Mouse (Mus musculus): Measurements from ENCODE around the gene 1810043G02Rik. TPM values are rescaled to one million over a fixed set of nuclear protein-coding genes. Genes with fewer than 3 reads are reported as not detected.

Gene 1810043G02Rik
- polyA plus RNA-seq, 1 experiment from 2014 or later = 23.1 TPM

DNA sequence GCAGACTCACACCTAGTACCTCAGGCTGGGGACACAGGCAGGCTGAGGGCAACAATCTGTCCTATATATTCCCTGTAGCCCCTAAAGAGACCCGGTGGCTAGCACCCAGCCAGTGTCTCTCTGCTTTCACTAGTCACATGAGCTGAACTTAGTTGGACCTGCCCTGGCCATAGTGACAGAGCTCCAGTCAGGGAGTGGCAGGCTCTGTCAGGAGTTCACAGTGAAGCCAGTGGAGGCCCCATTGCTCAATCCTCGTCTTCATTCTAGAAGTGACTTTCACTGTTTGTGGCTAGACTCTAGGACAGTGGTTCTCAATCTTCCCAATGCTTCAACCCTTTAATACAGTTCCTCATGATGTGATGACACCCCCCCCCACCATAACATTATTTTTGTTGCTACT lies 53.7 kb downstream of the 1810043G02Rik start:
- Histone ChIP-seq H3K4me1 (no peaks in the 10 kb centered on the region), H3K36me3 (no peaks in the 10 kb centered on the region), H3K27me3 (ENCODE audit: insufficient read depth, poor library complexity, severe bottlenecking) (peaks cover 6% of the 10 kb centered on the region; the same call in 1 of the 2 replicates), H3K4me3 (no peak overlapping the region), H3K27ac (no peak overlapping the region), H3K9me3 (no peaks in the 10 kb centered on the region)
- DNase-seq (ENCODE audit: low spot score) = no peak
- 73% methylated on average over 2 of the region's 2 CpGs for WGBS

Other genes starting within 250 kb of the 1810043G02Rik start
- gene Gm18596, start 235.9 kb upstream of the 1810043G02Rik start, polyA plus RNA-seq (2016; fragmentation: Nextera tagmentation; extraction: Ambion mirVana) = not detected in 2 replicates
- not detected in 2 replicates for gene Gm9736, start 227.2 kb upstream of the 1810043G02Rik start, polyA plus RNA-seq (2016; fragmentation: Nextera tagmentation; extraction: Ambion mirVana)
- gene Gm3233, start 218.8 kb upstream of the 1810043G02Rik start, polyA plus RNA-seq (2016; fragmentation: Nextera tagmentation; extraction: Ambion mirVana) = not detected in 2 replicates
- gene Gm3238, start 207.2 kb upstream of the 1810043G02Rik start, polyA plus RNA-seq (2016; fragmentation: Nextera tagmentation; extraction: Ambion mirVana) = not detected in 2 replicates
- gene Gm7138, start 201.6 kb upstream of the 1810043G02Rik start, polyA plus RNA-seq (2016; fragmentation: Nextera tagmentation; extraction: Ambion mirVana) = not detected in 2 replicates
- gene Gm3250, start 196.0 kb upstream of the 1810043G02Rik start, polyA plus RNA-seq (2016; fragmentation: Nextera tagmentation; extraction: Ambion mirVana) = not detected in 2 replicates
- not detected in 2 replicates for gene Gm7137, start 190.3 kb upstream of the 1810043G02Rik start, polyA plus RNA-seq (2016; fragmentation: Nextera tagmentation; extraction: Ambion mirVana)
- gene Gm9639, start 183.4 kb upstream of the 1810043G02Rik start, polyA plus RNA-seq (2016; fragmentation: Nextera tagmentation; extraction: Ambion mirVana) = not detected in 2 replicates
- not detected in 2 replicates for gene Gm19668, start 179.4 kb upstream of the 1810043G02Rik start, polyA plus RNA-seq (2016; fragmentation: Nextera tagmentation; extraction: Ambion mirVana)
- not detected in 2 replicates for gene Gm9507, start 166.7 kb upstream of the 1810043G02Rik start, polyA plus RNA-seq (2016; fragmentation: Nextera tagmentation; extraction: Ambion mirVana)
- not detected in 2 replicates for gene Gm2696, start 163.8 kb upstream of the 1810043G02Rik start, polyA plus RNA-seq (2016; fragmentation: Nextera tagmentation; extraction: Ambion mirVana)
- gene Krtap10-4, start 151.4 kb upstream of the 1810043G02Rik start, polyA plus RNA-seq (2016; fragmentation: Nextera tagmentation; extraction: Ambion mirVana) = not detected in 2 replicates
- not detected in 2 replicates for gene Krtap10-10, start 142.6 kb upstream of the 1810043G02Rik start, polyA plus RNA-seq (2016; fragmentation: Nextera tagmentation; extraction: Ambion mirVana)
- gene Gm36176, start 131.7 kb upstream of the 1810043G02Rik start, polyA plus RNA-seq (2016; fragmentation: Nextera tagmentation; extraction: Ambion mirVana) = not detected in 2 replicates
- not detected in 2 replicates for gene Gm10318, start 125.7 kb upstream of the 1810043G02Rik start, polyA plus RNA-seq (2016; fragmentation: Nextera tagmentation; extraction: Ambion mirVana)
- gene Gm3285, start 116.5 kb upstream of the 1810043G02Rik start, polyA plus RNA-seq (2016; fragmentation: Nextera tagmentation; extraction: Ambion mirVana) = not detected in 2 replicates
- gene Lrrc3, start 76.0 kb upstream of the 1810043G02Rik start, polyA plus RNA-seq (2016; fragmentation: Nextera tagmentation; extraction: Ambion mirVana) = 2.7 and 4.9 TPM in 2 replicates
- gene Trpm2, start 8.0 kb upstream of the 1810043G02Rik start, polyA plus RNA-seq (2016; fragmentation: Nextera tagmentation; extraction: Ambion mirVana) = 0.43 TPM in 2 replicates
- gene Pfkl, start 31.6 kb downstream of the 1810043G02Rik start, polyA plus RNA-seq (2016; fragmentation: Nextera tagmentation; extraction: Ambion mirVana) = 264 and 274 TPM in 2 replicates
- gene Dnmt3l, start 63.4 kb downstream of the 1810043G02Rik start, polyA plus RNA-seq (2016; fragmentation: Nextera tagmentation; extraction: Ambion mirVana) = not detected in 2 replicates
- 0.18 and 0.45 TPM in 2 replicates for gene Aire, start 65.1 kb downstream of the 1810043G02Rik start, polyA plus RNA-seq (2016; fragmentation: Nextera tagmentation; extraction: Ambion mirVana)
- gene Icosl, start 90.8 kb downstream of the 1810043G02Rik start, polyA plus RNA-seq (2016; fragmentation: Nextera tagmentation; extraction: Ambion mirVana) = 1.4 and 2.1 TPM in 2 replicates
- gene D10Jhu81e, start 191.3 kb downstream of the 1810043G02Rik start, polyA plus RNA-seq (2016; fragmentation: Nextera tagmentation; extraction: Ambion mirVana) = 32.8 and 34.9 TPM in 2 replicates
- gene Pwp2, start 206.6 kb downstream of the 1810043G02Rik start, polyA plus RNA-seq (2016; fragmentation: Nextera tagmentation; extraction: Ambion mirVana) = 18.0 and 23.1 TPM in 2 replicates

Data from heart, embryonic 10.5 days (tissue).